Mouse (Mus musculus) lung, postnatal 0 days (tissue): ENCODE results near the gene Cul9.

Experiments
- CTCF ChIP-seq: IDR thresholded peaks from 2 replicates; pipeline ENCODE4 v1.5.1; 2016; ENCODE audit warnings: antibody characterized with exemption, mild to moderate bottlenecking
- EP300 ChIP-seq: IDR thresholded peaks from 2 replicates; pipeline ENCODE4 v1.6.1; 2016; ENCODE audit warnings: antibody characterized with exemption, mild to moderate bottlenecking, control low read depth

GRCm38 (mm10) chr17:46453302-46453948 is 92.8 kb downstream of the Cul9 start:
- no peak for TF ChIP-seq CTCF
- TF ChIP-seq EP300: no peak
